Mouse (Mus musculus) thymus, postnatal 25 days (tissue): ENCODE results near the gene Klrb1f.
"Not testable (repeated sequence)": the region's sequence is repeated elsewhere in the genome, so short reads cannot be mapped to it uniquely, and the experiment has no call there.

Experiments used
- DNase-seq: peaks from one replicate; pipeline ENCODE4 v3.0.0; 2022

Klrb1f gene

DNA sequence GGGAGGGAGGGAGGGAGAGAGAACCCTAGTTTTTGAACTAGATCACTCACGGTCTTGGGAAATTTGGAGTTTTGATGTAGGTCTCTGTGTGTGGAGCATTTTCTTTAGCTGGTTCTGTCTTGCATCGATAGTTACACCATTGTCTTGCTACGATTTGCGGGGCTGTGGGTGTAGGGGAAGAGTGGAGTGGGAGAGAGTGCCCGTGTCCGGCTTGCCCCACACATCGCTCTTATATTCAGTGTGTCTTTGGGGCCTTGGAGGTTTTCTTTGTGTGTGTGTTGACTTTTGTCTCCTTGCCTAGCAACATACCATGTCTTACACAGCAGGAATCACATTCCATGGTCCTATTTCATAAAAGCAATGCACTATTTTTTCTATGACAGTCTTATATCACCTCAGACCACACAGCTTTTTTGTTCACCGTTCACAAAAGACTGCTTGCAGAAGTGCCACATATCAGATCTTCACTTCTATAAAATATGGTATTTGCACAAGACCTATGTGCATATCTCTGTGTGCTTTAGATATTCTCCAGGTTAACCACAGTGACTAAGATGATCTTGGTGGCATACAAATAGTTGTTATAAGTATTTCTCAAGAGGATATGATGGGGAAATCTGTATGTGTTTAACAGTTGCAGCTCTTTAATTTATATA lies 4.0 kb downstream of the Klrb1f start:
- DNase-seq: no peak

DNA sequence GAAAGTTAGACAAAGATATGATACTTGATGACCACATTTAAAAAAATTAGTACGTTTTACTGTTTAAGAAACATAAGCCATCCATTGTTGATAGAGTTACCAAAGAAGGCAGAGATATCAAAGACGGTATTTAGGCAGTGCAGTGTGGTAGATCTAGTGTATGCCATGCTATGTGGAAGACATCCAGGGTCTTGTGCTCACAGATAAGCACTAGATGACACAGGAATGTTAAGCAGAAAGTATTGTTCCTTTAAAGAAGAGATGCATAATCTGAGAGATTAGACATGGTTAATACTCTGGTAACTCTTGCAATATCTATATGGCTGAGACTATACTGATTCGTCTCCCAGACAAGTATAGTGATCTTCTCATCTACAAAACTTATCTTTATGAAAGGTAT lies 5.4 kb downstream of the Klrb1f start:
- DNase-seq: no peak

DNA sequence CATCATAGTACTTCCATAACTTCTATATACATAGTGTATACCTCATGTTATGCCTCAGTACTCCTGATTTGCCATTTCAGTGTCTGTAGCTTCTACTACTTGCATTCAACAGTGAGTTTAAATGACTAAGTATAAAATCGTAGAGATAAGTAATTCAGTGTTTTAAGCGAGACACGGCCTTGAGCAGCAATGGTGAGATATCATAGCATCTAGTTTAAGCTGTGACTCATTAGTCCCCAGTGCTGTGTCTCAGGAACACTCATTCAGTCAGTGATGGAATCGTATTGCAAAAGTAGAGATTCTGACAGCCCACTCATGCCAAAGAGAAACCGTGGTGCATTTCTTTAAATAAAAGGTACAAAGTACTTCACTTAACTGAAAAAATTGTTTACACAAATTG lies 6.0 kb downstream of the Klrb1f start:
- no peak for DNase-seq

DNA sequence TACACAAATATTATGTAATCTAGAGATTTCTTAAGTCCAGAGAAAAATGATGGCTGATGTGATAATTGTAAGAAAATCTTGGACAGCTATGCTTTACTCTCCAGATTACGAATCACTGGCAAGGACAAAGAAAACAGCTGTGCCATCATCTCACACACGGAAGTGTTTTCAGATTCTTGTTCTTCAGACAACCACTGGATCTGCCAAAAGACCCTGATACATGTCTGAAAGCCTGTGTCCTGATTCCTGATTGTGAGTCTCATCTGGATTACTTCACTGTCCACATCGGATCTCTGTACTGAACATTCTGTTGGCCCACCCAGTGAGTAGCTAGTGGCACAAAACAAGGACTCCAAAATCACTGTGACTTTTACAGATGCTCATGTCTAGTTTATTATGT lies 10.5 kb downstream of the Klrb1f start:
- no peak for DNase-seq

DNA sequence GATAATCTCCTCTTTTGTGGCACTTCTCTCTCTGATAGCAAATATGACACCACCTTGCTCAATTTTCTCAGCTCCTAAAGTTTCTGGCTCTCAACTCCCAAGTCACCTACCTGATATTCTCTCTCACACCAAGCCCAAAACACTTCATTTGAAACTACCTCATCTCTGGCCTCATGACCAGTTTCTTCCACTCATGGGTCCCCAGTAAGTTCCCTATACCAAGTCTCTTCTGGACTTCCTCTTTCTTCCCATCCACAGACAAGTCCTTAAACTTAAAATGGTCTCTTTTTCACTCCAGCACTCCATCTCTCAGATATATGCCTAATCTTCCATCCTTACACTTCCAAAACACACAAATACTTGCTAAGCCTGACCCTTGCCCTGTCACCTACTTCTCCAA lies 12.3 kb downstream of the Klrb1f start:
- no peak for DNase-seq

DNA sequence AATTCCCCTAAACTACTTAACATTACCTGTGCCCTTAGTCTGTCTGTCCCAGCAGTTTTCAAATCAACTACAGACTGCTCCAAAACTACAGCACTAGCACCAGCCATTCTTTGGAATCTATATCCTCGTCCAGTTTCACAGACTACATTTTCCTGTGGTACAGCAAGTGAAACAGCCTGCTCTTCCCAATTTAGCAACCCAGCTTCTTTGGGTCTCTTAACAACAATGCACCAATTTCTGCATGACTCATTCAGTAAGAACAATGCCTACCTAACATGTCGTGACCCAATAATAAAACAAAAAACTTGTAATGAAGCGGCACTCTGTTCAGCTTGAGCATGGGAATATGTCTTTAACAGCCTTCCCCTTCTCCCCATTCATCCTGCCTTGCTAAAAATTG lies 19.7 kb downstream of the Klrb1f start:
- DNase-seq: no peak

DNA sequence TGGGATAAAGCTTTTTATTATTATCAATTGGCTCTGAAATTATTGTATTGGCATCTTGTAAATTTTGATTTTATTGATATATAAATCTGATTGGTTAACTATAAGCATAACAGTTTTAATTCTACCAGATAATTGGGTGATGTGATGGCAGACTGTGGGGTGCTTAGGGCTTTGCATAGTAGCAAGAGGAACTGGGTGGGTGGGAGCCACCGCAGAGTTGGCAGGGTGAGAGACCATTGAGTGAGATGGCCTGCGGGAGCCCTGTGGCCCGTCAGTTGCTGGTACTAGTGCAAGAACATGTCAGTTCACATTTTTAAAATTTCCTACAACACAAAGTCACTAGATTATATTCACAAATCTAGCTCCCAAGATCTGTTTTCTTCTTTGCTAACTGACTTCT lies 20.2 kb downstream of the Klrb1f start:
- no peak for DNase-seq

DNA sequence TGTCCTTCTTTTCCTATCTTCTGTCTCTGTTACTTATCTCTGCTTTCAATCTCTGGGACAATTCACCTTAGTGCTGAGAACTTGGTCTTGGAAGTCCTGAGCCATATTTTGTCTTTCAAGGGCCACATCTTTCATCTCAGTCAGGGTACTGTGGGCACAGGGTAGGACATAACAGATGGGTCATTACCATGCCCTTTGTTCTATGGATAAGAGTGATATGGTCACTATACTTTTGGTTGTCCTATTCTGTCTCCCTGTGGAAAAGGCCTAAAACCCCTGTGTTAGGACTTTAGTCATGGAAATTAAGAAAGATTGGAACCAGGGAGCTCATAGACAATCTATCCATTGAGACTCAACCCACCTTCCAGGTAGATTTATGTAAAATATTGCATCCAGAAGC lies 20.8 kb downstream of the Klrb1f start:
- DNase-seq: no peak

DNA sequence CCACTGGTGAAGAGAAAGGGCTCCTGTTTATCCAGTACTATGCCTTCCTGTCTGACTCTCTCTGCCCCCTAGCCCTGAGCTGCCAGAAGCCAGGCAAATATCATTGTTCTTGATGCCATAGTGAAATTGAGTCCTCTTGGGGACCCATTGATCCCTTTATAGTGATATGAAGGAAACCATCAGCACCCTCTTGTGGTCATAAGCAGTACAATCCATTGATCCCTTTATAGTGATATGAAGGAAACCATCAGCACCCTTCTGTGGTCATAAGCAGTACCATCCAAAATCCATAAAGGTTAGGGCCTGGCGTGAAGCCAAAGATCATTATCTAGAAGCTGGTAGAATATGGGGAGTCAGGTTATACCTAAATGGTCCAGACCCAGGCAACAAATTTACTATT lies 21.3 kb downstream of the Klrb1f start:
- DNase-seq: peak; percentile 55

DNA sequence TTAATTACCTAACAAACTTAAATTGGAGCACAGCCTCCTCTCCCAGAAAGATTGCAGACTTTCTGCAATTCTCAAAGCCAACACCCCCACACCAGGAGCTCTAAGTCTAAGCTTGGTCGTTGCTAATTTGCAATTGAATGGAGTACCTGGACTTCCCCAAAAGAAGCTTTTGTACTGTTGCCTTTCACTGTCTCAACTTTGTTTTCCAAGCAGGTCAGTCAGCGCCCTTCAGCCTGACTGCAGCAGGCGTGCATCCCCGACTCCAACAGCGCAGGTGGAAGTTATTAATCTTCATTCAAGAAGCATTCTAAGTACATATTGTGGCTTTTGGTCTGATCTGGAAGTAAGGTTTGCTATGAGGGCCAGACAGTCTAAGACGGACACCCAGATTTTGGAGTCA lies 39.4 kb downstream of the Klrb1f start:
- no peak for DNase-seq

DNA sequence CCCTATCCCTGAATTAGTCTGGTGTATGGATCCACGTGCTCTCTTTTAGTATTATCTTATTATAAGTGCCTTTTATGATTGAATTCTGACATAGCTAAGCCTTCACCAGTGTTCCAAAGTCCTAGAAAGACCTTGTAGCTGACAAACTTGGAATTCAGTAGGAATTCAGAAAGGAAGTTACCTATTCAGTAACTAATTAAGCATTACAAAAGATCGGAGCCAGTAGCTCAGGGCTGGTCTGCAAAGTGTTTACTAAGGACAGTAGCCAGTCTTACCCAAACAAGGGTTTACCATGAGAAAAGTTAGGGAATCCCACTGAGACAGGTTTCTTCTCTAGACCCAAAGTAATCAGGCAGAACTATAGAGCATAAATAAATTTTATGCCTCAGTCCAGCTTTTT lies 40.3 kb downstream of the Klrb1f start:
- not testable (repeated sequence) for DNase-seq

DNA sequence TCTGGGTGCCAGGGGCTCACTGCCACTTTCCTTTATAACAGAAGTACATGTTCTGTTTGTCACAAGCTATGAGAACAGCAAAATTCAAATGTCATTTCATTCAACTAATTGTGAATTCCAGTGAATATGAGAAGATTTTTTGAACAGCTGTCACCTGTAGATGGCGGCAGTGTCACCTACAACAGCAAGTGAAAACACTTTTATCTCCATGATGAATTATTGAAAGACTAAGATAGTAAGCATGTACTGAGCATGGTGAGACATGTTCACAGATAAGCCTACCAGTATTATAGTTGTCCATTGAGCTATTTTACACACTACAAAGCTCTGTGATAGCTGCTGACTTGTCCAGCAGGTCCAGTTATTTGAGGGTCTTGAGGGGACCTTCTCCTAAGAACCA lies 42.5 kb downstream of the Klrb1f start:
- peak; percentile 54 for DNase-seq

DNA sequence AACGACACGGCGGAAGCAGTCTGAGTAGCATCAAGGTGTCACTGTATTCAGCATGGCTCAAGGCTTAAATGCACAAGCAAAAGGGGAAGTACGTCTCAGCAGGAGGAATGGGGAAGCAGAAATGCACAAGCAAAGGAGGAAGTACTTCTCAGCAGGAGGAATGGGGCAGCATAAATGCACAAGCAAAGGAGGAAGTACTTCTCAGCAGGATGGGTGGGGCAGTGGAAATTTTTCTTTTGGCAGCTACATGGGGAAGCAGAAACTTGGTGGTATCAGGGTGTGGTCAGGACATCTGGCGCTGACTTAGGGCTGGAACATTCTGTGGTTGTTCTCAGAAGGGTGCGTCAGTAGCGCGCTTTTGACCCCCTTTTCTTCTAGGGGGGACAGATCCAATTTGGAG lies 42.9 kb downstream of the Klrb1f start:
- not testable (repeated sequence) for DNase-seq

DNA sequence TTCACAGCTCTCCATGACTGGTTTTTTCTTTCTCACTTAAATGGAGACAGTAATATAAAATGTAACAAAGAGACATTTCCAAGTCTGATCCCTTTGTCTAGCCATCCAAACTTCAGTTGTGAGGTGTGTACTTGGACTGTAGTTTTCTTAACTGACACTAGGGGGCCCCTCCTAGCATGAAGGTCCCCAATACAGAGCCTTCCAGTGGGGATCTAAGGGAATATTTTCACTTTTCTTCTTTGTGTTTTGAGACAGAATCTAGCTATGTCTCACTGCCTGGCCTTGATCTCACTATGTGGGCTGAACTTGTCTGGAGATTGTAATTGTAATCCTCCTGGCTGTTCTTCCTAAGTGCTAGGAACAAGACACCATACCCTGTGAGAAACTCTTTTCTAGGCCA lies 49.5 kb downstream of the Klrb1f start:
- DNase-seq: peak; percentile 32

DNA sequence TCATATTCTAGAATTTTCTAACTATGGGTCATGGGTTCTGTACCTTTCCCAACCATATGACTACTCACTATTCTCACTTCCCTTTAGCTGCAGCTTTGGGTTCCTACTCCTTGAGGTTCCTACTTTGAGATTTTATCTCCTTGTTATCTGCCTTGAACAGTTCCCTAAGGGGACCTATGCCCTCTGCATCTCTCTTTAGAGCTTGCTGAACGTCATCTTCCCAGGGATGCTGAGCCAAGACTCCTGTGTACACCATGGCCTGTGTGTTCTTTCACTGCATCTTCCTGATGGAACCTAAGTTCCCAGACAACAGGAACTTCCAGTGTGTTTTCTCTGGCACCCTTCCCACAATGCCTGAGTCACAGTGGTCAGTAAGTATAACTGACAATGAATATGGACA lies 52.2 kb downstream of the Klrb1f start:
- no peak for DNase-seq

DNA sequence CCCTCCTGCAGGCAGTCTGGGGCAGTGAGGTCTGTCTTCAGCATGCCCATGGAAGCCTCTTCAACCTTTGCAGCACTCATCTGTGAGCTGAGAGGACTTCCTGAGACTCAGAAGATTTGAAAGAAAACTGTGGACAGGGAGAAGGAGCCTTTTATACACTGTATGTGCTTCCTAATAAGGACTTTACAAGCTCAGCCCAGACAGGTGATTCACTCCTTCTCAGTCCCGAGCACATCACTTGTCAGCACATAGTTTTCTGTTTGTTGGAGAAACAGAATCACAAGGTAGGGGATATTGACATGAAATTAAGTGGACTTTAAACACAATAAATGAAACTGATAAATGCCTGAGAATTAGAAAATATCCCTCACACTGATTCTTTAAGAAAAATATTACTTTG lies 55.1 kb downstream of the Klrb1f start, which contains the start of gene Clec2e:
TSS of gene Clec2e (minus strand) at position 120 of the 400 bp plus-strand sequence.
- DNase-seq: not testable (repeated sequence)

DNA sequence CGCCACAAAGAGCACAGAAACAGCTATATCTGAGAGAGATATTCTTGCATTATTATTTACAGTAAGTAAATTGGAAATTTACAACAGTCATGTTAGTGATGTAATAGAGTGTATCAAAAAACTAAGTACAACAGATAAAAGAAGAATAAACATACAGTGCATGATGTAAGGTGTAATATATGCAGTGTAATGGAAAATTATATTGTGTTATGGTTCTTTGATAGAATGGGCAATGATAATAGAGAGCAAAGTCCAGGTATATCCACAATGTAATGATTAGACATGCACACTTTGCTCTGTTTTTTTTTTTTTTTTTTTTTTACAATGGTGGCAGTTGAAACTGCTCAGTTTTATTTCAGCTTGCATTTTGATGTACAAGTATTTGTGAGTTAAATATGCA lies 55.9 kb downstream of the Klrb1f start:
- DNase-seq: no peak

DNA sequence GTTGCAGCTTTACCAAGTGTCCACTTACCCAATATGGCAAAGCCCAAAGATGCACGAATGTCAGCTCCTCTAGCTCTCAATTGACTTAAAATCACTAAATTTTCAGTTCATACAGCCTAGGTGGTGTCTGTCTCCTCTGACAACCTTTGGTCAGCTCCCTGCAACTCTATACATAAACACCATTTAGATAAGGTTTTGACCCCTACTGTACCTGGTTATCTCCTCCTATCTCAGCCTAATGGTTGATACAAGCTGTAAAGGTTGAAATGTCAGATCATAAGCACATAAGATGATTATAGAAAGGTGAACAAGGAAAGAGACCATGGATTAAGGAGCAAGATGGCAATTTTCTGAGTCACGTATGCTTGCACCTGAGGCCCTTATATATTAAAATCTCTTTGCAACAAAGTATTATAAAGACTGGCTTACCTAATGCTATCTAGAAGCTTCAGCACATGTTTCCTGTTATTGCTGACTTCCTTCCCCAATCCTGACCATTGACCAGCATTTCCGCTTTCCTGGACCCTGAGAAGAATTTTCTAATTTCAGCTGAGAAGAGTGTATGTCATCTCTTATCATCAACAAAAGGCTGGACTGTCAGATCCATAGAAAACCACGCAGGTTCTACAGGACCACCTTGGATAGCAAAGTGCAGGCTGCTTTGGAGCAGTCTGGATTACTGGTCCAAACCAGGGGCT lies 57.3 kb downstream of the Klrb1f start:
- DNase-seq: no peak
